Mouse (Mus musculus): ENCODE results near the gene Wwox. TPM values are rescaled to one million over a fixed set of nuclear protein-coding genes. Genes with fewer than 3 reads are reported as not detected.
A peak's percentile ranks its signal among the peaks of the same experiment; 100 is the strongest.

The Wwox gene
- polyA plus RNA-seq, 1 experiment = 14.9 TPM

DNA sequence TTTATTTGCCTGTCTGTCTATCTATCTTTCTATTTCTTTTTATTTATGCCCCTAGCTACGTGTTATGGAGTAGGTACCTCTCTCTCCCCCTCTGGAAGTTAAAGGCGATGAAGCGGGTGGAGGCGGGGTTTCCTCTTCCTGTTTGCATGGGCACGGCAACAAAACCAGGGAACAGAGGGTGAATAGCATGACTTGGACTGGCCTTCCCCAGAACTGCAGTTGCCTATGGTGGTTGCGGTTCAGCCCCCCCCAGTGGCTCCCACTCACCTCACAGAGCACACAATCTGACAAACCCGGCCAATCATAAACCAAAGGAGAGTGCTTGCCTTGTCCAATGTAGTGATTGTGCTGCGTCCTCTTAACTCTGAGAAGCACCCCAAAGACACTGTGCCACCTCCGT, 671.0 kb downstream of the Wwox start:
- Histone ChIP-seq H3K27ac (ENCODE audit: control insufficient read depth, insufficient read depth, low read depth, low read length) (no peak overlapping the region), H3K27me3 (ENCODE audit: control insufficient read depth, insufficient read depth, low read length) (no peaks in the 10 kb centered on the region), H3K4me1 (ENCODE audit: control insufficient read depth, insufficient read depth, low read length) (peaks cover 2% of the 10 kb centered on the region; the same call in 1 of the 2 replicates), H3K36me3 (ENCODE audit: control insufficient read depth, insufficient read depth, low read length) (no peaks in the 10 kb centered on the region), H3K4me3 (ENCODE audit: control insufficient read depth, low read depth, low read length) (peak overlapping the region; percentile 3; the same call in 1 of the 2 replicates)
- no peak for TF ChIP-seq CTCF (IDR thresholded peaks at IDR 0.05; ENCODE audit: control insufficient read depth, insufficient read depth, insufficient replicate concordance, low read depth, low read length)
- TF ChIP-seq POLR2A (IDR thresholded peaks at IDR 0.05; ENCODE audit: control insufficient read depth, low read depth, low read length) = no peak

GRCm38 (mm10) chr8:115112062-115112461, 672.6 kb downstream of the Wwox start:
- TF ChIP-seq CTCF (IDR thresholded peaks at IDR 0.05; ENCODE audit: control insufficient read depth, insufficient read depth, insufficient replicate concordance, low read depth, low read length) (no peak), POLR2A (IDR thresholded peaks at IDR 0.05; ENCODE audit: control insufficient read depth, low read depth, low read length) (no peak)
- Histone ChIP-seq H3K4me3 (ENCODE audit: control insufficient read depth, low read depth, low read length) (no peak overlapping the region), H3K4me1 (ENCODE audit: control insufficient read depth, insufficient read depth, low read length) (peaks cover 2% of the 10 kb centered on the region; the same call in 1 of the 2 replicates), H3K27me3 (ENCODE audit: control insufficient read depth, insufficient read depth, low read length) (no peaks in the 10 kb centered on the region), H3K36me3 (ENCODE audit: control insufficient read depth, insufficient read depth, low read length) (no peaks in the 10 kb centered on the region), H3K27ac (ENCODE audit: control insufficient read depth, insufficient read depth, low read depth, low read length) (no peak overlapping the region)

GRCm38 (mm10) chr8:115114498-115114897, 675.0 kb downstream of the Wwox start:
- no peak for TF ChIP-seq POLR2A (IDR thresholded peaks at IDR 0.05; ENCODE audit: control insufficient read depth, low read depth, low read length)
- TF ChIP-seq CTCF (IDR thresholded peaks at IDR 0.05; ENCODE audit: control insufficient read depth, insufficient read depth, insufficient replicate concordance, low read depth, low read length) = no peak
- H3K36me3 ChIP-seq (ENCODE audit: control insufficient read depth, insufficient read depth, low read length) = no peaks in the 10 kb centered on the region
- no peaks in the 10 kb centered on the region for H3K27me3 ChIP-seq (ENCODE audit: control insufficient read depth, insufficient read depth, low read length)
- H3K4me3 ChIP-seq (ENCODE audit: control insufficient read depth, low read depth, low read length) = no peak overlapping the region
- peaks cover 2% of the 10 kb centered on the region; the same call in 1 of the 2 replicates for H3K4me1 ChIP-seq (ENCODE audit: control insufficient read depth, insufficient read depth, low read length)
- no peak overlapping the region for H3K27ac ChIP-seq (ENCODE audit: control insufficient read depth, insufficient read depth, low read depth, low read length)

DNA sequence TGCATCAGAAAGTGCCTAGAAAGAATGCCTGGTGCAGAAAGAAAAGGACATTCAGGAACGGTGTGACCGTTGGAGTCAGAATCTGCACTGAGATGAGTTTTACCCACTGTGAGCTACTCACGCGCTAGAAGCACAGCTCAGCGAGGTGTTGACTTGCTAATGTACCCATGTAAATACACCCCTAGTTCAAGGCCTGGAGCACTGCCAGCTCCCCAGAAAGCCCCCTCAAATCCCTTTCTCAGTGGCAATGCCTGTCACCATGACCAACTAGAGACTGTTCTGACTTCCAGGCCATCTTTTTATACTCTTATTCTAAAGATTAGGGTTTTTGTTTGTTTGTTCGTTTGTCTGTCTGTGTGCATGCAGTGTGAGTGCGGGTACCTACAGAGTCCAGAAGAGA, 686.6 kb downstream of the Wwox start:
- Histone ChIP-seq H3K27ac (ENCODE audit: control insufficient read depth, insufficient read depth, low read depth, low read length) (no peak overlapping the region), H3K36me3 (ENCODE audit: control insufficient read depth, insufficient read depth, low read length) (no peaks in the 10 kb centered on the region), H3K4me1 (ENCODE audit: control insufficient read depth, insufficient read depth, low read length) (no peaks in the 10 kb centered on the region), H3K4me3 (ENCODE audit: control insufficient read depth, low read depth, low read length) (no peak overlapping the region), H3K27me3 (ENCODE audit: control insufficient read depth, insufficient read depth, low read length) (no peaks in the 10 kb centered on the region)
- TF ChIP-seq POLR2A (IDR thresholded peaks at IDR 0.05; ENCODE audit: control insufficient read depth, low read depth, low read length) (no peak), CTCF (IDR thresholded peaks at IDR 0.05; ENCODE audit: control insufficient read depth, insufficient read depth, insufficient replicate concordance, low read depth, low read length) (no peak)

- Histone ChIP-seq H3K27ac (ENCODE audit: control insufficient read depth, insufficient read depth, low read depth, low read length) (no peak overlapping the region), H3K4me1 (ENCODE audit: control insufficient read depth, insufficient read depth, low read length) (no peaks in the 10 kb centered on the region), H3K36me3 (ENCODE audit: control insufficient read depth, insufficient read depth, low read length) (no peaks in the 10 kb centered on the region), H3K27me3 (ENCODE audit: control insufficient read depth, insufficient read depth, low read length) (no peaks in the 10 kb centered on the region), H3K4me3 (ENCODE audit: control insufficient read depth, low read depth, low read length) (no peak overlapping the region)
- TF ChIP-seq CTCF (IDR thresholded peaks at IDR 0.05; ENCODE audit: control insufficient read depth, insufficient read depth, insufficient replicate concordance, low read depth, low read length) = no peak
- no peak for TF ChIP-seq POLR2A (IDR thresholded peaks at IDR 0.05; ENCODE audit: control insufficient read depth, low read depth, low read length)
These were observed 687.2 kb downstream of the Wwox start for GRCm38 (mm10) chr8:115126674-115127073.

GRCm38 (mm10) chr8:115129307-115129706, 689.9 kb downstream of the Wwox start:
- TF ChIP-seq CTCF (IDR thresholded peaks at IDR 0.05; ENCODE audit: control insufficient read depth, insufficient read depth, insufficient replicate concordance, low read depth, low read length) (peak; percentile 21; the same call in 1 of the 2 replicates), POLR2A (IDR thresholded peaks at IDR 0.05; ENCODE audit: control insufficient read depth, low read depth, low read length) (no peak)
- Histone ChIP-seq H3K4me1 (ENCODE audit: control insufficient read depth, insufficient read depth, low read length) (no peaks in the 10 kb centered on the region), H3K36me3 (ENCODE audit: control insufficient read depth, insufficient read depth, low read length) (no peaks in the 10 kb centered on the region), H3K4me3 (ENCODE audit: control insufficient read depth, low read depth, low read length) (no peak overlapping the region), H3K27ac (ENCODE audit: control insufficient read depth, insufficient read depth, low read depth, low read length) (no peak overlapping the region), H3K27me3 (ENCODE audit: control insufficient read depth, insufficient read depth, low read length) (no peaks in the 10 kb centered on the region)

- H3K36me3 ChIP-seq (ENCODE audit: control insufficient read depth, insufficient read depth, low read length) = no peaks in the 10 kb centered on the region
- H3K27ac ChIP-seq (ENCODE audit: control insufficient read depth, insufficient read depth, low read depth, low read length) = no peak overlapping the region
- no peaks in the 10 kb centered on the region for H3K4me1 ChIP-seq (ENCODE audit: control insufficient read depth, insufficient read depth, low read length)
- H3K4me3 ChIP-seq (ENCODE audit: control insufficient read depth, low read depth, low read length) = no peak overlapping the region
- TF ChIP-seq POLR2A (IDR thresholded peaks at IDR 0.05; ENCODE audit: control insufficient read depth, low read depth, low read length) = no peak
- TF ChIP-seq CTCF (IDR thresholded peaks at IDR 0.05; ENCODE audit: control insufficient read depth, insufficient read depth, insufficient replicate concordance, low read depth, low read length) = no peak
- no peaks in the 10 kb centered on the region for H3K27me3 ChIP-seq (ENCODE audit: control insufficient read depth, insufficient read depth, low read length)
These were observed 693.7 kb downstream of the Wwox start for GRCm38 (mm10) chr8:115133119-115133518.
